Mouse (Mus musculus) bone marrow, adult 2 months (tissue): ENCODE data around the gene Rpl35. TPM values are rescaled to one million over a fixed set of nuclear protein-coding genes. Genes with fewer than 3 reads are reported as not detected.

Experiments
- H3K27ac ChIP-seq: fragments of 200-500 bp; 2 replicates; pipeline ENCODE4 v1.5.1; 2012; ENCODE audit warnings: low read depth, mild to moderate bottlenecking, control low read depth, inconsistent platforms, low read length; ENCODE audit not compliant: control insufficient read depth, poor library complexity, insufficient read depth
- H3K4me1 ChIP-seq: fragments of 200-500 bp; 2 replicates; pipeline ENCODE4 v1.6.1; 2011; ENCODE audit warnings: low read length; ENCODE audit not compliant: control insufficient read depth, insufficient read depth
- H3K4me3 ChIP-seq: fragments of 200-500 bp; replicated peaks from 2 replicates; pipeline ENCODE3; 2011; ENCODE audit warnings: mild to moderate bottlenecking, low read depth, low read length, control low read depth; ENCODE audit not compliant: control insufficient read depth
- CTCF ChIP-seq: fragments of 200-500 bp; IDR thresholded peaks from 2 replicates; pipeline ENCODE4 v1.5.1; 2011; ENCODE audit warnings: low read length, control low read depth; ENCODE audit not compliant: control insufficient read depth, insufficient read depth
- POLR2A ChIP-seq: fragments of 200-500 bp; IDR thresholded peaks from 2 replicates; pipeline ENCODE4 v1.6.1; 2011; ENCODE audit warnings: low read depth, mild to moderate bottlenecking, control low read depth, low read length, borderline replicate concordance; ENCODE audit not compliant: control insufficient read depth
- WGBS: fragments of 180-500 bp; shearing (Covaris S2); methylation state at CpG from one replicate; pipeline ENCODE4 v1.1.7; 2018; 5-methylcytosine and 5-hydroxymethylcytosine counted together
- polyA plus RNA-seq: library from polyadenylated mRNA; stranded (reverse); fragments of >200 nt; gene quantifications from 2 replicates; pipeline ENCODE4 v1.2.4, GENCODE M21; 2011; ENCODE audit warnings: low replicate concordance; ENCODE audit not compliant: missing spikeins, insufficient read depth, insufficient read length

The Rpl35 gene
- polyA plus RNA-seq, 1 experiment, result 218 TPM

GRCm38 (mm10) chr2:38973223-38973622, 32.2 kb downstream of the Rpl35 start:
- Histone ChIP-seq H3K27ac (no peak overlapping the region), H3K4me3 (no peak overlapping the region), H3K4me1 (peaks cover 1% of the 10 kb centered on the region)
- TF ChIP-seq CTCF (no peak), POLR2A (no peak)
- WGBS, result 26% methylated on average over 2 of the region's 2 CpGs

GRCm38 (mm10) chr2:38970057-38970456, 35.4 kb downstream of the Rpl35 start:
- Histone ChIP-seq H3K27ac (no peak overlapping the region), H3K4me3 (no peak overlapping the region), H3K4me1 (peaks cover 1% of the 10 kb centered on the region)
- 54% methylated on average over 5 of the region's 5 CpGs for WGBS
- TF ChIP-seq POLR2A, result no peak
- no peak for TF ChIP-seq CTCF

GRCm38 (mm10) chr2:38969650-38970049, 35.8 kb downstream of the Rpl35 start:
- 64% methylated on average over 2 of the region's 2 CpGs for WGBS

GRCm38 (mm10) chr2:38964198-38964597, 41.2 kb downstream of the Rpl35 start:
- WGBS, result 51% methylated on average over 4 of the region's 4 CpGs
- no peaks in the 10 kb centered on the region for H3K4me1 ChIP-seq
- no peak for TF ChIP-seq CTCF
- TF ChIP-seq POLR2A, result no peak
- H3K27ac ChIP-seq, result no peak overlapping the region
- no peak overlapping the region for H3K4me3 ChIP-seq

More at GRCm38 (mm10) chr2:38969650-38970049, 35.8 kb downstream of the Rpl35 start:
- Histone ChIP-seq H3K27ac (no peak overlapping the region), H3K4me1 (peaks cover 1% of the 10 kb centered on the region), H3K4me3 (no peak overlapping the region)
- TF ChIP-seq CTCF, result no peak
- TF ChIP-seq POLR2A, result no peak

GRCm38 (mm10) chr2:38957671-38958223, 47.7 kb downstream of the Rpl35 start:
- Histone ChIP-seq H3K4me1 (no peaks in the 10 kb centered on the region; the same call in 1 of the 2 replicates), H3K27ac (no peak overlapping the region), H3K4me3 (no peak overlapping the region)
- TF ChIP-seq CTCF, result no peak
- no peak for TF ChIP-seq POLR2A
- 56% methylated on average over 5 of the region's 5 CpGs for WGBS

- TF ChIP-seq POLR2A, result no peak
- TF ChIP-seq CTCF, result no peak
- WGBS, result 22% methylated on average over 2 of the region's 2 CpGs
- Histone ChIP-seq H3K4me1 (no peaks in the 10 kb centered on the region; the same call in 1 of the 2 replicates), H3K4me3 (no peak overlapping the region), H3K27ac (no peak overlapping the region)
Observed at GRCm38 (mm10) chr2:38956062-38956461, 49.4 kb downstream of the Rpl35 start.

- WGBS, result 74% methylated on average over 5 of the region's 5 CpGs
- H3K27ac ChIP-seq, result no peak overlapping the region
- TF ChIP-seq POLR2A (no peak), CTCF (no peak)
- no peak overlapping the region for H3K4me3 ChIP-seq
- peaks cover 1% of the 10 kb centered on the region; the same call in 1 of the 2 replicates for H3K4me1 ChIP-seq
Observed at GRCm38 (mm10) chr2:38953152-38953883, 52.1 kb downstream of the Rpl35 start.

Other genes with a start within 250 kb of the Rpl35 start
- gene Nr6a1, start 77.9 kb downstream of the Rpl35 start, polyA plus RNA-seq, result 2.3 and 4.3 TPM in 2 replicates
- 0.92 and 1.9 TPM in 2 replicates for gene Olfml2a, start 73.6 kb downstream of the Rpl35 start, polyA plus RNA-seq
- gene Wdr38, start 8.1 kb downstream of the Rpl35 start, polyA plus RNA-seq, result 1.4 and 2.0 TPM in 2 replicates
- 42.4 and 71.5 TPM in 2 replicates for gene Arpc5l, start 276 bp downstream of the Rpl35 start, polyA plus RNA-seq
- gene Golga1, start 59.9 kb upstream of the Rpl35 start, polyA plus RNA-seq, result 16.5 and 23.6 TPM in 2 replicates
- 5.9 and 7.1 TPM in 2 replicates for gene Scai, start 185.1 kb upstream of the Rpl35 start, polyA plus RNA-seq
- gene Ppp6c, start 220.8 kb upstream of the Rpl35 start, polyA plus RNA-seq, result 40.6 and 51.6 TPM in 2 replicates